Mouse (Mus musculus) thymus, postnatal 25 days (tissue): Measurements from ENCODE around the gene Gm11172.
A peak's percentile ranks its signal among the peaks of the same experiment; 100 is the strongest.

Experiments used
- DNase-seq: peaks from one replicate; pipeline ENCODE4 v3.0.0; 2022

Gene Gm11172

DNA sequence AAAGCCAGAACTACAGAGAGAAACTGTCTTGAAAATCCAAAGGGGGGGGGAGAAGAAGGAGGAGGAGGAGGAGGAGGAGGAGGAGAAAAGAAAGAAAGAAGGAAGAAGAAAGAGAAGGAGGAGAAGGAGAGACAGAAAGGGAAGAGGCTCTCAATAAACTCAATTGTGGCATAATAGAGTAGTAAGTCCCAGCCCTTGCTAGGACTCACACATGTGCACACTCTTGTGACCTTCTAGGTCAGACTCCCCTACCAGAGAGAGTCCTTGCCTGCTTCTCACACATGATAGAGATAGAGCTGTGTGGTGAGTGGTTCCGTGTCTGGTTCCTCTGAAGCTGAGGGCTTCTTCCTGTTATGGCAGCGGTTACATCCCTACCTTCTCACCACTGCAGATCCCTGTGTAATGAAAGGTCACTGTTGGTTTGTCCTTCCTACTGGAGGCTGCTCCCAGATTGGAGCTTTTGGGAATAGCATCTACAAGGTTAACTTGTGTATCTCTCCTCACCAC, at the start of gene Gm11172:
Gene Gm11172, plus strand, starts transcription at position 51 of the 507 bp plus-strand sequence.
- DNase-seq: peak; percentile 37

DNA sequence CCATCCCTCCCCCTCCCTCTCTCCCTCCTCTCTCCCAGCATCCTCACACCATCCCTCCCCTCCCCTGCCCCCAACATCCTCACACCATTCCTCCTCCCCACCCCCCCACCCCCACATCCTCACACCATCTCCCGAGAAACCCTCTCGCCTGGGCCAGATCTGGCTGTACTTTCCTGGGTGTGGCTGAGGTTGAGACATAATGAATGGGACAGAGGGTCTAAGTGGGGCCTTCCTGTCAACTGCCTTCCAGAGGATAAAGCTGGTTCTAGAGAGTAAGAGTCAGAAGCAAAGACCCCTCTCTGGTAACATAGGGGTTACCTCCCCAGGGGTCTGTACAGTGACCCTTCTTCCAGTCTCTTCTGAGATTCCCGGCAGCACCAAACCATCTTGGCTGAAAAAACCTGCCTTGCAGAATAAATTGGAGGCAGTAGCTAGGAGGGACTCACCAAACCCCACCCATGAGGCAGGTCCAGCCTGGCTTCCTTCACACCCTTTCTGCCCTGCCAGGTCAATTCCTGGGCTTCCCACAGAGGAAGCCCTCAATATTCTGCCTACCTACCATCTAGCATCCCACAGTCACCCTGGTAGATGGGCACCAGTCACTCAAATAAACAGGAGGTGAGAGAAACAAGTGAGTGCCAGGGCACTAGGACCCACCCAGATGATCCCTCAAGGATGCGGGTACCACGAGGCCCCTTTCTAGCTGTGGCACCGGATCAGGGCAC, 49.0 kb upstream of the Gm11172 start:
- no peak for DNase-seq

DNA sequence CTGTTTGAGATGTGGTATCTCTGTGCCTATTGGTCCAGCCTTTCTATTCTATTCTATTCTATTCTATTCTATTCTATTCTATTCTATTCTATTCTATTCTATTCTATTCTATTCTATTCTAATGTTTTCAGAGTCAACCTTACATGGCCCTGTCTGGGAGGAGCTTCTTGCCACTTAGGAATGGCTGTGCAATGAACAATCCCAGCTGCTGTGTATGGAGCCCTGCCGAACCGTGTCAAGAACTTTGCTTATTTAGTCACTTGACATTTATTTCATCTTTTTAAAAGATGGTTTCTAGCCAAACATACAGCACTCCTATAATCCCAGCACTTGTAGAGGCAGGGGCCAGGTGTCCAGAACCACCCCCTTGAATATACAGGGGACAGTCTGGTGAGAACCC, 48.4 kb upstream of the Gm11172 start:
- DNase-seq: no peak

DNA sequence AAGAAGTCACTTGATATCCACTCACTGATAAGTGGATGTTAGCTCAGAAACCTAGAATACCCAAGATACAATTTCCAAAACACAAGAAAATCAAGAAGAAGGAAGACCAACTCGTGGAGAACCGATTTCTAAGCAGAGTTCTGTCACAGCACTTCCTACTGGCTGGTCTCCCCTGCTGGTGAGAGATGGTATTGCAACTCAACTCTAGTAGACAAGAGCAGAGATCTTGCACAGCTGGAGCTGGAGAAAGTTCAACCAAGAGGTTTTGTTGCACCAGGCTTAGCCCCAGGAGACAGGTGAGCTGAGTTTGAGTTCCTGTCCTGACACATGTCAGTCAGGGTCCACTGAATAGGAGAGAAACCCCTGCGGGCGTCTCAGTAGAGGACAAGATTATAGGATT, 45.6 kb upstream of the Gm11172 start:
- DNase-seq: peak; percentile 87

DNA sequence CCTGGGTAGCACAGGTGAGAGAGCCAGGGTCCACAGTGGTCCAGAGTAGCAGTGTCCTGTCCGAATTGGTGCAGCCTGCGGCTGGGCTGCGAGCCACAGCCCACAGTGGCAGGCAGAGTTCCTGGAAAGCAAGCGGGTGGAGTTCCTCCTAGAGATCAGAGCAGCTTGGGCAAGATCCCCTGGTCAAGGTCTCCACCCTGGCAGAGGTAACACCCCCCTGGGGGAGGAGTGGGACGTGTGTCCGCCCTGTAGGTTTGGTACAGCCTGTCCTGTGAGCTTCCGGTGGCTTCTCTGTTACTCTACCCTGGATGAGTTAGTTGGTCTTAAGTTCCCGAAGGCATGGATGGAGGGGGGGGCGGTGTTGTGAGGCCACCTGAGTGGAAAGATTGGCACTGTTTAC, 43.9 kb upstream of the Gm11172 start:
- peak; percentile 36 for DNase-seq

DNA sequence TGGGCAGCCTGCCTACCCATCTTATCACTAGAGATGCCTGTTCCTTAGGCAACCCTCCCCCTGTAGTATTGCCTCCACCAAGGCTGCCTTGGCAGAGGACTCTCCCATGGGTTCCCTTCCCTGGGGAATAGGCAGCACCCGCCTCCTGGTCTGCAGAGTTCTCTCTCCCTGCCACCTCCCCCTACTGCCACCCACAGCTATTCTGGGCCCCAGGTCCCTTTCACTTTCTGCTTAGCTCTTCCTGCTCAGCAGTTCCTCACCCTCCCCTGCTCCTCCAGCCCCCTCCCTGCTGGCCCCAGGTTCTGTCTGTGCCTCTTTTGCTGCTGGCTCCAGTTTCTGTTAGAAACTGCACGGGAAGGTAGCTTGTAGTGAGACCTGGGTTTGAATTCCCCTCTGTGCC, 43.1 kb upstream of the Gm11172 start:
- DNase-seq: peak; percentile 78

DNA sequence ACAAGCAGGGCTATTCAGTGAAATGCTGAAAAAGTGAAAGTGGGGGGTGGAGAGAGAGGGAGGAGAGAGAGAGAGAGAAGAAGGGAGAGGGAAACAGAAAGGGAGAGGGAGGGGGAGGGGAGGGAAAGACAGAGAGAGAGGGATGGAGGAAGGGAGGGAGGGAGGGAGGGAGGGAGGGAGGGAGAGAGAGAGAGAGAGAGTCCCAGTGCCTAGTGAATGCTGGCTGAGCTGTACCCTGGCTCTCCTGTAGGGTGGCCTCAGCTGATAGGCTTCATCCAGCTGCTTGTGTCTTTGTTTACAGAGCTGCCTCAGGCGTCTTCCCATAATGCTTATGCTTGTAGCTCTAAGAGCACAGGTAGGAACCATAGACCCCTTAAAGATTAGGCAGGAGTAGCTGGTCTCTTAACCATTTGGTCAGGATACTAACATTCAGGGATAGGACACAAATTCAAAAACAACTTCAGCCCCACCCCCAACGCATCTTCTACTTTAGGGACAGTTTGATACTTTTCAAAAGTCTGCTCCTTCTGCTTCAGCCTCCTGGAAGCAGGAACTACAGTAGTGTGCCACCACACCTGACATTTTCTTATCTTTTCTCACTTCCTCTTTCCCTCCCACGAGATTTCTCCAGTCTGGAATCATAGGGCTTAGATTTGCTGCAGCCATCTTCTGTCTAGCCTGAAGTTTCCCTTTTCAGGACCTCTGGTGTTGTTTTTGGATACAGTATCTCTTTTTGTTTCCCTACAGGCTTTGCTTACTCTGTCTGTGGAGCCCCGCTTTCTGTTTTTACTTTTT, 42.0 kb upstream of the Gm11172 start:
- peak; percentile 45 for DNase-seq

DNA sequence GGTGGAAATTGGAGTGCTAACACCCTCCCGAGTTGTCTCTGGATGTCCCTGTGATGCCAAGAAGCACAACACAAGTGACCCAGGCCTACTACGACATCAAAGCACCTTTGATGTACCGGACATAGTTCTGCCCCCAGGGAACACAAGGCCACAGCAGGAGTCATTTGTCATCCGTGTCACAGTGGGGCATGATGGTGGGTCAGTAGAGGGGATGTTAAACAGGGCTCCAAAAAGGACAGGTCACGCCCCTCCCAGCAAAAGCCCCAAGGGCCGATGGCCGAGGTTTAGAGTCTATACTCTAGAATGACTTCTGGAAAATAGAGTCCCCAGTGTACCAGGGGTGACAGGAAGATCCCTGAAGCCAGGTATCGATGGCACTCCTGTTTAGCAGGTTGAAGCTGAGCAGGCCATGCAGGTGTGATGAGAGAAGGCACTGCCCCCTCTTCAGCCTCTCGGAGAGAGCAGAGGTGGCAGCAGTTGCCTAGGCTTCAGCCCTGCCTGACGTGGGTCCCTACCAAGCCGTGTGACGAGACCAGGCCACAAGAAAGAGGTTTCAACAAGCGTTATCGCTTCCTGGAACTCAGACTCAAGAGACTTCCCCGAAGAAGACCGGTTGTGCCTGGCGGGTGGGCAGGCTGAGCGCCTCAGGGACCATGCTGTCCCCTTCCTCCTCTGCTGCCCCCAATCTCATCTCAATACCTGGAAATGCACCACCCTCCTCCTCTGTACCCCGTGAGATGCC, 40.8 kb upstream of the Gm11172 start:
- peak; percentile 80 for DNase-seq

DNA sequence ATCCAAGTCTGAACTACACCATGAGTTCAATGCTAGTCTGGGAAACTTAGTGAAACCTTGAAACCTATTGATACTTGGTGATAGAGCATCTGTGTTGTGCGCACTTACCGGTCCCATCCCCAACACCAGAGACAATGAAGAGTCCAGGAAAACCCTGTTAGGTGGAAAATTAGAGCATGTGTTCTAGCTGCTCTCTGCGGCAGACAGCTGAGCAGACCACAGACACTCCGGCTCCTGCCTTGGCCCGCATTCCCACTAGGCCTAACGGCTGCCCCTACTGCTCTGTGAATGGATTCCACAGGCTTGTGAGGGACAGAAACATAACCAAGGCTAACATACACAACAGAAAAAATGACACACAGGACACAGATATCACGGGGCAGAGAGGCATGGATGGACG, 39.2 kb upstream of the Gm11172 start:
- no peak for DNase-seq

DNA sequence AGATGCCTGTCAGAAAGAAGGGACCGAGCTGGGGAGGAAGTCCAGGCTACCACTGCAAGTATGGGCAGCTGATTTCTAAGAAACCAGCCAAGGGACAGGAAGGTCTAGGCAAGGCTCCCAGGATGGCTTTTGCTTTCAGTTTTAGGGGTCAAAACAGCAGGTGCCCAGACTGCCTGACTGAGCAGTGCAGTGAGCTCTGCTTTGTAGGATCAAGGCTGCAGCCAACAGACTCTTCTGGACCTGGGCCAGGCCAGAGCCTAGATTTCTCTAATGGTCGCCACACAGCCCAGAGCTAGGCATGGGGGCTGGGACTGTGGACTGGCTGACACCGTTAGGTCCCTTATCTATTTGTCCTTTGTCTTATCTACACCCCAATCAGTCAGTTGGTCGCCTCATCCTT, 38.0 kb upstream of the Gm11172 start:
- DNase-seq: peak; percentile 22

DNA sequence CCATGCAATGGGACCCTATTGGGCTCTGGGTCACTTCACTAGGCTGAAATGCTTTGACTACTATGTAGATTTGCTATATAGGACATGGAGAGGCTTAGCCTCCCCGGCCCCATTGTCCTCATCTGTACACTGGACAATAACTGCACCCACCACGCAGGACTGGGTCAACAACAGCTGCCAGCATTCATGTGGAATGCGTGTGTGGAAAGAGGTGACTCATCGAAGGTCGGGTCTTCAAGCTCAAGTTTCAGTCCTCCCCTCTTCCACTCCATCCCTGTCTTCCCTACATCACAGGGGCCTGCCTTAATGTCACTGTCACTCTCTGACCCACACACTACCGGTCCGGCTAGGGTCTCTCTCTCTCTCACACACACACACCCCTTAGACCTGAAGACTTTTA, 36.4 kb upstream of the Gm11172 start:
- no peak for DNase-seq

DNA sequence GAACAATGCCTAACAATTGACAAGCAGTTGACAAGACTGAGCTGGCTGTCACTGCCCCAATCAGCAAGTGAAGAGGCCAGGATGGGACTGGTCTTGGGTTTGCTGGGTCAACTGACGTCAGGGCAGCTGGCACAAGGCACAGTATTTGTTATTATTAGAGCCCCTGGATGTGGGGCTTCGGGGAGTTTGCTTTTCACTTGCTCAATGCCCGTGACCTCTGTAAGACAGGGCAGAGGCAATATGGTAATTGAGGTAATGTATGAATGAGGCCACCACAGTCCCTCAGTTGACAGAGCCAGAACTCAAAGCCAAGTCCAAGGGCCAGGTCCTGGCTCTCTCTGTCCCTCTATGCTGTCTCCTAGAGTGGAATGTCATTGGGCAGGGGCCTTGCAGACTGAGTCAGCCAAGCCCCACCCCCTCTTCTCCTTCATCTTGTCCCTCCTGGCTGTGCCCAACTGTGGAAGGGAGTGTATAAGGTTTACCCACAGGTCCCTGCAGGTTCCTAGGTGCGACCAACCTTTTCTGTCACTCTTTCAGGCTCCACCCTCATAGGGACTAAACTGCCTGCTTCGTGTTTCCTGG, 35.0 kb upstream of the Gm11172 start:
- no peak for DNase-seq

DNA sequence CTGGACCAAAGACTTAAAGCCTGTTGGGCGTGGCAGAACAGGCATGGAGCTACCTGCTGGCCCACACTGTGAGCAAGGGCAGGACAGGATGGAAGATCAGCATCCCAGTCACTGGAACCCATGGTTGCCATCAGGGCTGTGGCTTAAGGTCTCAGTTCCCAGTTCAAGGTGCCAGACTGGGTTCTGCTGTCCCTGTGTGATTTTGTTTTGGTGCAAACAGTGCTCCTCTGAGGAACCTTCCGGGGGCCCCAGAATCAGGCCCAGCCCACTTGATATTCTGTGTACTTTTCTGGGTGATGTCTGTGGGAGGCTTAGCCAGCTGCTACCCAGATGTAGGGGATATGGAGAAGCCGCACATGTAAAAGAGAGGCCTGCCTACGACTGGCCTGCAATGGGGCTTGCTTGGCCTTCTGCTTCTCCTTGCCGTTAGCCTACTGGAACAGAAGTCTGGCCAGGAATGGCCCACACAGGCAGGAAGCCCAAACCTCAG, 32.0 kb upstream of the Gm11172 start:
- peak; percentile 27 for DNase-seq

DNA sequence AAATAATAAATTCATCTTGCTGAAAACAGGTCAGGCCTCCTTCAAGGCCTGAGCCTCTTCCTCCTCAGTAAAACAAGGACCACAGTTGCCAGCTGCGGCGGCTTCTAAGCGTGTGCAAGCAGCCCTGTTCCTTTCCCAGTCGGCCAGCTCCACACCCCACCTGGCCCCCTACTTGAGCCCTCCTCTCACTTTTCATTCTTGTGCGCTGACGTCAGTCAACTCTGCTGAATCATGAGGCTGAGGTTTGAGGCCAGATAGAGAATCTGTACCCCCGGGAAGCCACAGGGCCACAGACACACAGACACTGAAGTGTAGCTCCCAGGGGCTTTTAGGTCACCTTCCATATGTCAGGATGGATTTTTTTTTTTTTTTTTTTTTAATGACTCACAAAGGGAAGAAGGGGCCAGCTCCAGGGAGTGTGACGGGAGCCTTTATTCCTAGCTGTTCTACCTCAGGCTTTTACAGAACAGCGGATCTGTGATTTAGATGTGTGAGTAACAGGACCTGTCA, 30.8 kb upstream of the Gm11172 start:
- peak; percentile 66 for DNase-seq

DNA sequence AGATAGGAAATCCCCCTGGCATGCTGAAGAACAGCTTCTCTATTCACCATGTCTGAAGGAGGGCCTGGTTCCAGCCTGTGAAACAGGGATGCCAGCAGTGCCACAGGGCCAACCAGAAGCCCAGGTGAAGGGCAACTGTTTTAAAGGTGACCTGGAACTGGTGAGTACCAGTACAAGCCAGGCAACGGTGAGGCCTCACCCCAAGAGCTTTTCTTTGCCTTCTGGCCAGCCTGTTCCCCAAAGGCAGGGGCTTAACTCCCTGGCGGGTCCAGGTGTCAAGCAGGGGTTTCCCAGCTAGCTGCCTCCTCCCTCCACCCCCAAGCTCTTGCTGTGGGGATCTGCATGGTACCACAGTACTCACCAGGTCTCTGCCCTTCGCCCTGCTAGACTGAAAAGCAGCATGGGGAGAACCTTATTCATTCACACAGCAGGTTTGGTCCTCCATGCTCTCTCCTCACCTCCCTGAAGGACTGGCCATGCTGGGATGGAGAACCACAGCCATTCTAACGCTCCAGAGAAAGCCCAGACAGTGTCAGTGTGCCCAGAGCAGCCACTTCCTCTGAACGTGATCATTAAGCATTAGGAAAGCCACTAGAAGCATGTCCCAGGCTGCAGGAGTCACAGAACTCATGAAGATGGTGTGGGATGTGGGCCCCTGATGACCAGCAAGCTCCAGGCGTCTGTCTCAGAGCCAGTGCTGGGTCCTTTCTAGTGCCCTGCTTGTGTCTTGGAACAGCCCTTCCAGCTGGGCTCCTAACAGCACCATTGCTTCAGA, 30.2 kb upstream of the Gm11172 start:
- peak; percentile 44 for DNase-seq

DNA sequence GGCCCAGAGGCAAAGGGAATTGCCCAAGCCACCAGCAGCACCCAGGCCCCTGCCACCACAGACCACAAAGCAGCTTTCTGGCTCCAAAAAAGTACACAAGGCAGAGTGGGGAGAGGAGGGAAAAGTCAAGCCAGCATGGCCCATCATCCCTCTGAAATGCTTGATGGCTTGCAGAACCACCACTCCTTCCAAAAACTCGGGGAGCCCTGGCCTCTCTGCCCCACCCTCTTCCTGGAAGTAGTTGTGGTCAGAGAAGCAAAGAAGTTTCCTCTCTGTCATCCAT, 29.6 kb upstream of the Gm11172 start:
- DNase-seq: peak; percentile 44

DNA sequence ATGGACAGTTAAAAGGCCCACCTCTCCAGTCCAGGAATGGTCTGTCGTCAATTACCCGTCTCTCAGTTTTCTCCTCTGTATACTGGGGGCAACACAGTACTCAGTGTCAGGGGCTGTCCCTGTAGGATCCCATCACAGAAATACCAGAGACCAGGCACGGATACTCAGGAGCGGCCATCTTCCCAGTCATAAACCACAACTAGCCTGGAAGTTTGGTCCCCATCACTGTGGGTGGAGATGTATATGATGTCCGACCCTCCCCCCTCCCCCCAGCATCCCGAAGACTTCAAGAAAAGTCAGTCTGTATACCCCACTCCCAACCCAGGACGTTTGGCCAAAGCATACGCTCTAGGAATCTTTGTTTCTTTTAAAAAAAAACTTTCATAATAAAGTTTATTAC, 29.3 kb upstream of the Gm11172 start:
- no peak for DNase-seq

DNA sequence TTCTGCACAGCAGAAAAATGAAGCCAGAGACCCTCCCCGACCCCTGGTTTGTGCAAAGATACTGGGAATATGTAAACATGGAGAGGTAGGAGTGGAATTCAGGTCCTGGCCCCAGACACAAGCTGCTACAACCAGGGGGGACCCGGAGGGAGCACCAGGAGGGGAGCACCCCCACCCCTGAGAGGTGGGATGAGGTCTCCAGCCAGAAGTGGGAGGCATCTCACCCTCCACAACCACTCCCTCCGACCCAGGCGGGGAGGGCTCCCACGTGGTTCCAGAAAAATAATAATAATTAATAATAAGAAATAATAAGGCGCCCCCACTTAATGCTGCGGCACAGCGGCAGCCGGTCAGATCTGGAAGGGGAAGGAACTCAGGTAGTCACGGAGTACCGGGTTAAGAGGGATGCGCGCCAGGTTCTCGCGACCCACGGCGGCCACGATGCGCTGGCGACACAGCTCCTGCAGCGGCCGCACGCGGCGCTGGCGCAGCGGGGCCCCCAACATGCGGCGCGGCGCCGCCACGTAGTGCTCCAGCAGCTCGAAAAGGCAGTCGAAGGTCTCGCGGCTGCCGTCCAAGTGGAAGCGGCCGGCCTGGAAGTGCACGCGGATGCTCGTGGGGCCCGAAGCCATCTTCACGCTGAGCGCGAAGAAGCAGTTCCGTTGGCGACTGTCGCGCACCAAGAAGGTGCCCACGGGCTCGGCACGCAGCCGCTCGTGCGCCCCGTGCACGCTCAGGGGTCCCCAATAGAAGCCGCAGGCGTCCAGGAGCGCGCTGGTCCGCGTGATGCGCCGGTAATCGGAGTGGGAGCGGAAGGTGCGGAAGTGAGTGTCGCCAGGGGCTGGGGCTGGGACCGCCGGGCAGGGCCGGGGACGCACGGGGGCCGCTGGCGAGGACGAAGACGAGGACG, 28.6 kb upstream of the Gm11172 start:
- peak; percentile 51 for DNase-seq

DNA sequence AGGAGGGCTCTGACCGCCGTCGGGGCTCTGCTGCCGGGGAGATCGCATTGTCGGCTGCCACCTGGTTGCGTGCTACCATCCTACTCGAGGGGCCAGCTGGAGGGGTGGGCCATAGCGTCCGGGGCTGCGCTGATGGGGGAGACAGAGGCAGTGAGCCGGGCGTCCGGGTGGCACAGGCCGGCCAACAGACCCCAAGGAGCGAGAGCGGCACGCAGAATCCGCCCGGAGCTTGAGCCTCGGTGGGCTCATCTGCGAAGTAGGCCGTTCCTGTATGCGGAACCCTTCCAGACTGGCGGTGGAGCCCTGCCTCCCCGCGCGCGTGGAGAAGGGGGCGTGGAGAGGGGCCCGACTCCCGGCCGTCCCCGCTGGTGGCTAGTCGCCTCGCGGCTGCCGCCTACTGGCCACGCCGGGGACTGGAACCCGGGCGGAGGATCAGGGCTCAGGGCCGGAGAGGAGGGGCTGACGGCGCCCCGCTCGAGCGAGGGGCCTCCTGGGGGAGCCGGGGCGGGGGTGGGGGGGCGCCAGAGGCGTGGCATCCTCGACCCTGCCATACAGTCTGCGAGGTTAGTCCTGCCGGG, 27.8 kb upstream of the Gm11172 start:
- peak; percentile 99 for DNase-seq

DNA sequence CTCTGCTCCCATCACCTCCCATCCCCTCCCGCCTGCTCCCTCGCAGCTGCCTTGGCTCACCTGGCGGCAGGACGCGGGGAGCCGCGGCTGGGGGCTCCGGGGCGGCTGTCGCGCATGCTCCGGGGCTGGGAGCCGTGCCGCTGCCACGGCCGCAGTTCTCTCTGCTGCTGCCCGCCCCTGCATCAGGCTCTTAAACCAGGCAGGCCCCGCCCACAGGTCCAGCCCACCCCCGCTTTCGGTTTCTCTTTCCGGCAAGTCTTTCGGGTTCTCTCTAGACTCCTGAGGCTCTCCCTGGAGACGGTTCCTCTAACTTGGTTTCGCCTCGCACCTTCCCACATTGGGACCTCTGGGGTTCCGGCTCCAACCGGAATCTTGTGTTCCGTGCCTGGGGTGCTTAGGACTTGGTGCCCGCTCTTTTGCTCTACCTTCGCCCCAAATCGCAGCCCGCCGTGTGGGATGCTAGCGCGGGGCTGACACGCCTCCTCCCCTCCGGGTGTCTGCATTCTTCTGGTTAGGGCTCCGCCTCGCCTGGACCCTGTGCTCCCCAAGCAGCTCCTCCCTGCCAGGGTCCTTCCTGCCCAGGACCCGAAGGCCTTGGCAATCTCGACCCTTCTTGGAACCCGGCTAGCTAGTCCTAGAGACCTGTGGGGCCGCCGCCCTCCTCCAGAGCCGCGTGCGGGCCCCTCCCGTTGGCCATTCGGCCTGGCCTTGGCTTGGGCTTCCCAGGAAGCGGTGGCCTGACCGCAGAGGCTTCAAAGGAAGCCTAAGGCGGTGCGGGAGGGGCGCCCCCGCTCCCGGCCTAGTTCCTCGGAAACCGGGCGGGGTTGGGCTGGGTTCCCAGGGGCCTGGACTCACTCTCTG, 27.1 kb upstream of the Gm11172 start, which contains the start of gene Socs1:
Gene Socs1, minus strand, starts transcription at position 166 of the 861 bp plus-strand sequence.
- peak; percentile 97 for DNase-seq
